Mouse (Mus musculus): ENCODE results near the gene Gm572. TPM values are rescaled to one million over a fixed set of nuclear protein-coding genes. Genes with fewer than 3 reads are reported as not detected.
A peak's percentile ranks its signal among the peaks of the same experiment; 100 is the strongest.

Gene Gm572
- polyA plus RNA-seq, 1 experiment from 2014 or later: not detected

DNA sequence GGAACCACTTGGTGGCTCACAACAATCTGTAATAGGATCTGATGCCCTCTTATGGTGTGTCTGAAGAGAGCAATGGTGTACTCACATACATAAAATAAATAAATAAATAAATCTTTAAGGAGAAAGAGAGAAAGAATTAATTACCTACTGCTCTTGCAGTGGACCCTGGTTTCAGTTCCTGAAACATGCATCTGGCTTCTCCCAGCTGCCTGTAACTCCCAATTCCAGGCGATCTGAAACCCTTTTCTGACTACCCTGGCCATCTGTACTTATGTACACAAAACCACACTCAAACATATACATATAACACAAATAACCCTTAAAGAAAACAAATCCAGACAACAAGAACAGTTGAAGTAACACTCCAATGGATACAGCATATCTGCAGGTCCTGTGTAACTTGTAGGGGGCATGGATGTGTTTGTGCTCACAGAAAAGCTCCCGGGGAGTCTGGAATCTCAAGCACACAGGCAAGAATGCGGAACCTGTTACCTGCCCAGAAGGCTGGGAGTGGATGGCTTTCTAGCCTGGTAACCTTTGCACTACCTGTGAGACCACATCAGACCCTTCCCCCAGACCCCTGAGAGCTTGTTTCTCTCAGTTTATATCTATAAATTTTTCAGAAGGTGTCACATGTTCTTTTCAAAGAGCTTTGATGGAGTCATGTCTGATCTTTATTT is 11.0 kb upstream of the Gm572 start:
- H3K27ac ChIP-seq: peak overlapping the region; percentile 77

DNA sequence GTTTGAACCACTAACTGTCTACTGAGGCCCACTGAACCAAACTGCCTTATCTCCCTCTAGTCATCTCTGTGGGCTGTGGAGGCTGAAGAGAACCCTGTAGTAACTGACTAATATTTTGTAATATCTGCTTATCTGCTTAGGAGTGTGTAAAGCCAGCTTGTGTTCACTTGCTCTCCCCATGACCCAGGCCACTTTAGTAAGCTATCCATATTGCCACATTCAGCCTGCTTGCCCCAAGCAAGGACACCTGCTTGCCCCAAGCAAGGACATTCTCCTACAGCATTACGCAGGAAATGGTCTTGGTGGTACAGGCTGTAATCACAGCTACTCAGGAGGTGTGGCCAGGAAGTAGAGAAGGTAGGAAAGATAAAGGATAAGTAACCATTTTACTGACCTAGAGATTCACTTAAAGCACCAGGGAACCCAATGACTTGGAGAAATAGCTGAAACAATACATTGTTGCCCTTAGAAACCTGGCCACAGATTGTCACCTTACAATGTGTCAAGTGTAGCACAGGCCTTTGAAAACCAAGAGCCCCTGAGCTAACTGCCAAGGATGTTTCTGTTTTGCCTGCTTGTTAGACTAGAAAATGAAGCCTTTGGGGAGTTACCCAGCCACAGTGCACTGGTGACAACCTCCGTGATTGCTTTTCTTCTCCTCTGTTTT is 9.6 kb upstream of the Gm572 start:
- Histone ChIP-seq H3K9ac (ENCODE audit: low read depth, low read length) (no peak overlapping the region), H3K27ac (peak overlapping the region; percentile 51), H3K4me2 (ENCODE audit: low read length) (no peak overlapping the region), H3K4me3 (replicated peaks; ENCODE audit: low read depth, low read length) (no peak overlapping the region), H3K4me1 (replicated peaks; ENCODE audit: insufficient read depth, low read length) (peaks cover 4% of the 10 kb centered on the region), H3K36me3 (ENCODE audit: insufficient read depth, low read length) (no peaks in the 10 kb centered on the region), H3K27me3 (ENCODE audit: insufficient read depth, low read length) (no peaks in the 10 kb centered on the region), H3K9me3 (replicated peaks; ENCODE audit: low read length) (no peaks in the 10 kb centered on the region)
- WGBS: 44% methylated on average over 2 of the region's 2 CpGs
- DNase-seq (ENCODE audit: low spot score) (no peak), ATAC-seq (replicated peaks; ENCODE audit: low FRiP score, low read depth) (no peak)
- no peak for TF ChIP-seq CTCF (IDR thresholded peaks at IDR 0.05; ENCODE audit: low read depth)

More for the DNA sequence above, 11.0 kb upstream of the Gm572 start:
- H3K36me3 ChIP-seq (ENCODE audit: insufficient read depth, low read length): no peaks in the 10 kb centered on the region
- no peaks in the 10 kb centered on the region for H3K27me3 ChIP-seq (ENCODE audit: insufficient read depth, low read length)
- no peak overlapping the region for H3K4me3 ChIP-seq (replicated peaks; ENCODE audit: low read depth, low read length)
- no peaks in the 10 kb centered on the region for H3K9me3 ChIP-seq (replicated peaks; ENCODE audit: low read length)
- peaks cover 6% of the 10 kb centered on the region for H3K4me1 ChIP-seq (replicated peaks; ENCODE audit: insufficient read depth, low read length)
- ATAC-seq (replicated peaks; ENCODE audit: low FRiP score, low read depth): peak; percentile 55; the same call in 1 of the 2 replicates
- H3K9ac ChIP-seq (ENCODE audit: low read depth, low read length): no peak overlapping the region
- no peak for DNase-seq (ENCODE audit: low spot score)
- 55% methylated on average over 3 of the region's 3 CpGs for WGBS
- H3K4me2 ChIP-seq (ENCODE audit: low read length): no peak overlapping the region
- TF ChIP-seq CTCF (IDR thresholded peaks at IDR 0.05; ENCODE audit: low read depth): no peak

DNA sequence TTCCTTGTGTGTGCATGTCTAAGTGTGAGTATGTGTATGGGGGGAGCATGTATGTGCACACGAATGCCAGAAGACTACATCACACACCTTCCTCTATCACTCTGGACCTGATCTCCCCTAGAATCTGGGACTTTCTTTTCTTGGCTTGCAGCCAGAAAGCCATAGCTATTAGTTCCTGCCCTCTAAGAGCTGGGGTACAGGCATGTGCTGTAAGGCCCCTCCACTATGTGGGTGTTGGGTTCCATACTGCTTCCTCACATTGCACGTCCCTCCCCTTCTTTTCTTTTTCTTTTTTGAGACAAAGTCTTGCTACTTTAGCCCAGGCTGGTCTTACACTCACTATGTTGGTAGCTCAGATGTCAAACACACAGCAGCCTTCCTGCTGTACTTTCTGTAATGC is 7.8 kb upstream of the Gm572 start:
- Histone ChIP-seq H3K4me3 (replicated peaks; ENCODE audit: low read depth, low read length) (no peak overlapping the region), H3K27ac (no peak overlapping the region), H3K36me3 (ENCODE audit: insufficient read depth, low read length) (no peaks in the 10 kb centered on the region), H3K27me3 (ENCODE audit: insufficient read depth, low read length) (no peaks in the 10 kb centered on the region), H3K9me3 (replicated peaks; ENCODE audit: low read length) (no peaks in the 10 kb centered on the region), H3K4me1 (replicated peaks; ENCODE audit: insufficient read depth, low read length) (peaks cover 4% of the 10 kb centered on the region), H3K9ac (ENCODE audit: low read depth, low read length) (no peak overlapping the region), H3K4me2 (ENCODE audit: low read length) (no peak overlapping the region)
- ATAC-seq (replicated peaks; ENCODE audit: low FRiP score, low read depth) (no peak), DNase-seq (ENCODE audit: low spot score) (no peak)
- TF ChIP-seq CTCF (IDR thresholded peaks at IDR 0.05; ENCODE audit: low read depth): no peak
- WGBS: 65% methylated on average over 2 of the region's 2 CpGs

DNA sequence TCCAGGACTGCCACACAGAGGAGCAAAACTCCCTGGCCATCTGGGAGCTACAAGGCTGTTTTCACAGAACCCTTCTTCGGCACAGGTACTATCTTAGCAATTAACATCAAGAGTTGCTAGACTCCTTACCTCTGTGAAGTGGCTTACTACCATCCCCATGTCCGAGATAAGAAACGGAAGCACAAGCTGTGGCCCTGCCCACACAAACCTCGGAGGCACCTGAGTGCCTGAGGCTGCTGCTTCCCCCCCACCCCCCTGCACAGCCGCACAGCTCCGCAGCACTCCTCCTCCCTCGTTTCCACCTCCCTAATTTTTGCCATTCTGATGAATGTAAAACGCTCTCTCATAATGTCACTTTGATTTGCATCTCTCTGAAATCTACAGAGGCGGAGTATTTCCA is 4.8 kb upstream of the Gm572 start:
- Histone ChIP-seq H3K27me3 (ENCODE audit: insufficient read depth, low read length) (no peaks in the 10 kb centered on the region), H3K4me1 (replicated peaks; ENCODE audit: insufficient read depth, low read length) (peaks cover 9% of the 10 kb centered on the region), H3K27ac (no peak overlapping the region), H3K9ac (ENCODE audit: low read depth, low read length) (no peak overlapping the region), H3K4me3 (replicated peaks; ENCODE audit: low read depth, low read length) (no peak overlapping the region), H3K36me3 (ENCODE audit: insufficient read depth, low read length) (no peaks in the 10 kb centered on the region), H3K4me2 (ENCODE audit: low read length) (no peak overlapping the region), H3K9me3 (replicated peaks; ENCODE audit: low read length) (no peaks in the 10 kb centered on the region)
- TF ChIP-seq CTCF (IDR thresholded peaks at IDR 0.05; ENCODE audit: low read depth): no peak
- no peak for DNase-seq (ENCODE audit: low spot score)
- WGBS: 26% methylated on average over 9 of the region's 9 CpGs
- ATAC-seq (replicated peaks; ENCODE audit: low FRiP score, low read depth): no peak

DNA sequence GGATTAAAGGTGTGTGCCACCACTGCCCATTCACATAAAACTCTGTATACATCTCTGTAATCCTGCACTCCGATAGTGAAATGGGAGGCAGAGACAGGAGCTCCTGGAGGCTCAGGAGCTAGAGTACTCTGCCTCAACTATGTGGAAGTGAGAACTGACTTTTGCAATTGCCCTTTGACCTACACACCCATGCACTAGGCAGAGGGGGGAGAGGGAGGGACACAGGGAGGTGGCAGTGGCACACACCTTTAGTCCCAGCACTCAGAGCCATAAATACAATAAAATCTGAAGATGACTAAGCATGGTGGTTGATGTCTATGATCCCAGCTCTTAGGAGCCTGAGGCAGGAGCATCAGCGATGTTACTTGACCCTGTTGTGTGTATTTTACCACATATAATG is 3.7 kb upstream of the Gm572 start:
- no peak overlapping the region for H3K4me2 ChIP-seq (ENCODE audit: low read length)

DNA sequence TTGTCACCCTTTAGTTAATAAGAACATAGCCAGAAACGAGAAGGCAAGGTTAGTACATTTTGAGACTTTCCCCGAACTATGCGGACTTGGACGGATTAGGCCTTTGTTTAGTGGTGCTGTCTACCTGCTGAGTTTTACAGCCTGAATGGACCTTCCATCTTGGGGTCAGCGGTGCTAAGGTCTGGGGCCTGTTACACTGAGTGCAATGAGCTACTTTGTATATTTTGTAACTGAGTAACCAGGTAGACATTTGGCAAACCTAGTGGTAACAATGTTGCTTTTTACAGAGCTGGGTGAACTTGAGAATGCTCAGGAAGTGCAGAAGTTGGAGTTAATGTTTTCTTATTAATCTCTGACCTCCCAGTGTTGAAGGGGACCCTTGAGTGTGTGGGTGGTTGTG is 2.0 kb upstream of the Gm572 start:
- peak; percentile 44 for DNase-seq (ENCODE audit: low spot score)
- WGBS: 53% methylated on average over 5 of the region's 5 CpGs
- ATAC-seq (replicated peaks; ENCODE audit: low FRiP score, low read depth): peak; percentile 84
- Histone ChIP-seq H3K4me2 (ENCODE audit: low read length) (no peak overlapping the region), H3K4me1 (replicated peaks; ENCODE audit: insufficient read depth, low read length) (peaks cover 6% of the 10 kb centered on the region; the same call in 1 of the 2 replicates), H3K4me3 (replicated peaks; ENCODE audit: low read depth, low read length) (no peak overlapping the region), H3K9ac (ENCODE audit: low read depth, low read length) (no peak overlapping the region), H3K36me3 (ENCODE audit: insufficient read depth, low read length) (no peaks in the 10 kb centered on the region), H3K27me3 (ENCODE audit: insufficient read depth, low read length) (no peaks in the 10 kb centered on the region), H3K27ac (peak overlapping the region; percentile 86), H3K9me3 (replicated peaks; ENCODE audit: low read length) (no peaks in the 10 kb centered on the region)
- TF ChIP-seq CTCF (IDR thresholded peaks at IDR 0.05; ENCODE audit: low read depth): peak; percentile 33; the same call in 1 of the 2 replicates

More for the DNA sequence above, 3.7 kb upstream of the Gm572 start:
- Histone ChIP-seq H3K4me1 (replicated peaks; ENCODE audit: insufficient read depth, low read length) (peaks cover 6% of the 10 kb centered on the region; the same call in 1 of the 2 replicates), H3K4me3 (replicated peaks; ENCODE audit: low read depth, low read length) (no peak overlapping the region), H3K36me3 (ENCODE audit: insufficient read depth, low read length) (no peaks in the 10 kb centered on the region), H3K9ac (ENCODE audit: low read depth, low read length) (no peak overlapping the region), H3K9me3 (replicated peaks; ENCODE audit: low read length) (no peaks in the 10 kb centered on the region), H3K27me3 (ENCODE audit: insufficient read depth, low read length) (no peaks in the 10 kb centered on the region), H3K27ac (no peak overlapping the region)
- ATAC-seq (replicated peaks; ENCODE audit: low FRiP score, low read depth) (no peak), DNase-seq (ENCODE audit: low spot score) (no peak)
- no peak for TF ChIP-seq CTCF (IDR thresholded peaks at IDR 0.05; ENCODE audit: low read depth)
- WGBS: 79% methylated on average over 2 of the region's 2 CpGs

Data from kidney, postnatal 0 days (tissue).